Mouse (Mus musculus) right cerebral cortex, adult 18-20 months (tissue): ENCODE measurements around the gene Nln.

ENCODE experiments used
- DNase-seq: peaks from one replicate; pipeline ENCODE4 v3.0.0; 2022; ENCODE audit warnings: mixed read lengths

The Nln gene

DNA sequence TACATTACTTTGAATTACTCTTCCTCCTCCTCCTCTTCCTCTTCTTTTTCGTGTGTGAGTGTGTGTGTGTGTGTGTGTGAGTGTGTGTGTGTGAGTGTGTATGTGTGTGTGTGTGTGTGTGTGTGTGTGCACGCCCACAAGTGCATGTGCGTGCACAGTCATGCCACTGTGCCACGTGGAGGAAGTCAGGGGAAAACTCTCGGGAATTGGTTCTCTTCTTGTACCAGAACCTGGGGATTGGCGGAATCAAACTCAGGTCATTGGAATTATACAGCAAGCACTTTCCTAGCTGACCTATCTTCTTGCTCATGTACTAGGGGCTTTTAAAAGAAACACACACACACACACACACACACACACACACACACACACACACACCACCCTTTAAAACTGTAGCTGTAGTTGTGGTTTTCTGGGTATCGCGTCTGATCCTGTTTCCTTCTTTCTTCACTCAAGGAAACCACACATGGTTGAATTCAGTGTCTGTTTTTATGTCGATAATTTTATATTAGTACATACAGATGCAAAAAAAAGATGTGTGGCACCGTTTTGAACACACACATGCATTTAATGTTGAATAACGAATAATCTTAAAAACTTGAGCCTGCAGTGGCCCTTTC is 97.1 kb downstream of the Nln start:
- DNase-seq, result no peak

DNA sequence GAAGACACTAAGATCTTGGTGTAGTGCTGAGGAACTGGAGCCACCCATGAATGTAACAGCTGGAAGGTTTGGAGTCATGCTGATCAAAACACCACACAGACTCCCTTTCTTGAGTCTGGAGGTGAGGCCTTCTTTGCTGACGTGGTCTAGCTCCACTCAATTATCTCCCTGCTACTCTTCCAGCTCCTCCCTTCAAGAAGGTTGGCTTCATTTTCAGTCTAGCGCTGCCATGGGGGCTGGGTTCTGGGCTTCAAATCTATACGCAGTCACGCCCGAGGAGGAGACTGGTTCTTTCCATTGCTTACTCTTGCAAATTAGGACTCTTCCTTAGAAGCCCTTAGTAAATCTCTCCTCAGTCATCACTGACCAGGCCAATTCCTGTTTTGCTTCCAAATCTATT is 98.1 kb downstream of the Nln start:
- no peak for DNase-seq

DNA sequence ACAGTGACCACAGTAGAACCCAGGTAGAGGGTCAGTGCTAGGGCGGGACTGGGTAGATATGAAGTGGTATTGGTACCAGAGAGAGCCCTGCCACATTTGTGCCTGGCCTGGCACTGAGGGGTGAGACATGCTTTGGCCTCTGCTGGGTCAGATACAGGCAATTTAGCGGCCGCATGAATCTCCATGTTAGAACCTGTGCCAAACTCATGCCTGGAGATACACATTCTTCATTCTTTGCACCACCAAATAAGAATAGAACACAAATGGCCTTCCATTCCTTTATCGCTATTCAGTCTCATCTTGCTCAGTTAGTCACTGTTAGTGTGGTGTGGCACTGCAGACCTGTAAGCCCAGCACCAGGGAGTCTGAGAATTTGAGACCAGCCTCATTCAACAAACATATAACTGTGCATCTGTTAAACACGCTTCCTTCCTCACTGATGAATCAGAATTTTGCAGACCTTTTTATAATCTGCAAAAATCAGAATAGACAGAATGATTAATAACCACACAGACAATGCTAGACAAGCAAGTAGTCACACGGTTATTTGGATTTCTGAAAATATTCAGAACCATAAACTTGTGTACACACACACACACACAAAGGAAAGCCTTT is 104.1 kb downstream of the Nln start:
- DNase-seq, result no peak

DNA sequence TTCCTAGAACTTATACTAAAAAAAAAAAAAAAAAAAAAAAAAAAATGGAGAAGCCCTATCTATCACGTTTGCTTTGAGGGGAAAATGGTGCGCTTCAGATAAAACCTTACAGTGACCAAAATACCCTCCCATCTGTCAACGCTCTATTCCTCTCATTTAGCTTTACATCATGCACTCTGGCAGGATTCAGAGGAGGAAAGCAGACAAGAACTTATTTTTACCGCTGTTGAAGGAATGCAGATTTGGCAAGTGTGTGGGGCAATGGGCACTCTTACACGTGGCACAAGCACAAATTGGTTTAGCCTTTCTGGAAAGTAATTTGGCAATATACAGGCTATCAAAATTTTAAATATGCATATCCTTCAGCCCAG is 115.3 kb downstream of the Nln start:
- DNase-seq, result no peak

DNA sequence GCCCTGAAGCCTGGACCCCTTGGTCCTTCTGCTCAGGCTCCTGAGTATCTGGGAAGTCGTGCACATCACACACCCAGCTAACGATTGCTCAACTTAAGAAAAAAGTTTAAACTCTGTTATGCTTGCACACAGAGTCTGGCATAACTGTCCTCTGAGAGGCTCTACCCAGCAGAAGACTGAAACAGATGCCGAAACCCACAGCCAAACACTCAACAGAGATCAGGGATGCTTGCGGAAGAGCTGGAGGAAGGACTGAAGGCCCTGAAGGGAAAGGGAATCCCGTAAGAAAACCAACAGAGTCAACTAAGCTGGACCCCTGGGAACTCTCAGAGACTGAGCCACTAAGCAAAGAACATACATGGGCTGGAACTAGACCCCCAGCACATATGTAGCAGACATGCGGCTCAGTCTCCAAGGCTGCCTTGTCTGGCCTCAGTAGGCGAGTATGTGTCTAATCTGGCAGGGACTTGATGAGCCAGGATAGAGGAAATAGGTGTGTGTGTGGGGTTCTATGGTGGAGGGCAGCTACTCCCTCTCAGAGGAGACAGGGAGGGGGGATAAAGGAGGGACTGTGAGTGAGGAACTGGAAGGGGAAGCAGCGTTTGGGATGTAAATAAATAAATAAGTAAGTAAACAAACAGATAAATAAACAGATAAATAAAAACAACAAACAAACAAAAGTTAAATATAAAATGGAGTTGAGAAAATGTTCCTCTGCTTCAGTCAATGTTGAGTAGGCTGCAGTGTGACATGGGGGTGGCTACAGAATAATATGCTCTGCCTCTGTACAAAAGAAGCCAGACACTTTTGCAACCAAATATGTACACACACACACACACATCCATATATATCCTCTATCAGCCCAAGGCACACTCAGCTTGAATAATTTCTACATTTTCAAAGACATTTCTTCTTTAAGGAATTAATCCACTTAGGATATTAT is 116.0 kb downstream of the Nln start:
- DNase-seq, result no peak

DNA sequence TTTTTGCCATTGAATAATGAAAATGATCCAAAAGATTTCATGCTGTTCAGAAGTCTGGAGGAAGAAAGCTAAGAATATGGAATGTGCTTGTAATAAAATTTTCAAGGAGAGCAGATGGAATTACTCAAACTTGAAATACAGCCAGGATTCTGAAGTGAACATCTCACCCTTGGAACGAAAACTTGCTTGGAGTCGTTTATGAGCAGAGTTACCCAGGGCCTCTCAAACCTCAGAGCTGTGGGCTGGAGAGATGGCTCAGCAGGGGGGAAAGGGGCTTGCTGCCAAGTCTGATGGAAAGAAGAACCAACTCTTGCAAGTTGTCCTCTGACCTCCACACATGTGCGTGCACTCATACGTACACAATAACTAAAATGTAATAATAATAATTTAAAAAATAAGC is 122.8 kb downstream of the Nln start:
- DNase-seq, result no peak

DNA sequence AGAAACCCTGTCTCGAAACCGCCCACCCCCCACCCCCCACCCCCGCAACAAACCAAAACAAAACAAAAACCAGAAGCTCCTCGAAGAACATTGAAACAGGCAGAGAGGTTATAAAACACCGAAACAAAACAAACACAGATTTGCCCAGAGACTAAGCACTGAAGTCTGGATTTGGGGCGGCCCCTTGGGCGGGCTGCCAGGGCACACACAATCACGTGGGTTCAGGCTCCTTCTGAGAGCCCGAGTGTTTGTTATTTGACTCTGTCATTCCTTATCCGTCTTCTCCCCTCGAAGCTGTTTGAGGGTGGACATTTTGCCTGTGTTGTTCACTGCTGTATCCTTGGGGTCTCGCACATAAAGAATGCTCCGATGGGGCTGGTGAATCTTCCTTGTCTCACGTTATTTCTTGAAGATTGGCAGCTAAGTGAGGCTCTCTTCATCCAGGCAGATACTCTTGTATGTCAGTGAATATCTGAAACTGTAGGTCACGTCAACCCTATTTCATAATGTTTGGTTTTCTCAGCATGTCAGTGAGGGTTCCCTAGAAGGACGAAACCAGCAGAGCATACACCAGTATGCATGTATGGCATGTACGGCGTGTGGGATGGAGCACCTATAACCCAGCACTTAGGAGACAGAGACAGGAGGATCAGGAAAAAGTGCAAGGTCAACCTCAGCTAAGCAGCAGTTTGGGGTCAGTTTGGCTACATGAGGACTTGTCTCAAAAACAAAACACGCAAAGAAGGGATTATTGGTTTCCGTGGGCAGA is 123.7 kb downstream of the Nln start:
- no peak for DNase-seq

DNA sequence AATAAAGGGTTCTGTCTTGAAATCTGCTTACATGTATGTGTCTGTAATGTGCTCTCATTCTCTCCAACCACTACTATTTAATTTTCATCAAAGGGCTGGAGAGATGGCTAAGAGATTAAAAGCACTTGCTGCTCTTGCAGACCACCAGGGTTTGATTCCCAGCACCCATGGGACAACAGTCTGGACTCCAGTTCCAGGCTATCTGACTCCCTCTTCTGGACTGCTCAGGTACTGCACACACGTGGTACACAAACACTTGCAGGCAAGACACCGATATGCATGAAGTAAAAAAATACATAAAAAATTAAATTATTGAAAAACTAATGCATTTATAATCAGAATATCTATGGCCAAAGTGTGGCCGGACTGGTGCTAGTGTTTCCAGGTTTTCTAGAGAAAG is 127.0 kb downstream of the Nln start:
- no peak for DNase-seq

DNA sequence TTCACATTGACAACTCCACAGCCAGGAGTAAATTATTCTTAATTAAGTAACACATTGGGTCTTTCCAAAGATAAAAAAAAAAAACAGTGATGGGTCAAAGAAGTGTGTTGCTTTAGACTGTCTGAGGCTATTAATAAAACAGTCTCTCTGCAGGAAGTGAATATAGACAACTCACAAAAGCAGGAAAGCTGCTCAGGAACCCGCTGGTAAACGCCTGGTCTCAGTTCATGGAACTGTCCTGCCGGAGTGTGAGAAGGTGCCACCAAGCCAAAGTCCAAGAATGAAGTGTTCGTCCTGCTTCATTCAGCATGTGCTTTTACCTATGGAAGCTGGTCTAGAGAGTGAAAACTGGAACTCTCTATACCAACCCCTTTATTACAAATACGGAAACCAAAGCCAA is 129.0 kb downstream of the Nln start:
- DNase-seq, result no peak

DNA sequence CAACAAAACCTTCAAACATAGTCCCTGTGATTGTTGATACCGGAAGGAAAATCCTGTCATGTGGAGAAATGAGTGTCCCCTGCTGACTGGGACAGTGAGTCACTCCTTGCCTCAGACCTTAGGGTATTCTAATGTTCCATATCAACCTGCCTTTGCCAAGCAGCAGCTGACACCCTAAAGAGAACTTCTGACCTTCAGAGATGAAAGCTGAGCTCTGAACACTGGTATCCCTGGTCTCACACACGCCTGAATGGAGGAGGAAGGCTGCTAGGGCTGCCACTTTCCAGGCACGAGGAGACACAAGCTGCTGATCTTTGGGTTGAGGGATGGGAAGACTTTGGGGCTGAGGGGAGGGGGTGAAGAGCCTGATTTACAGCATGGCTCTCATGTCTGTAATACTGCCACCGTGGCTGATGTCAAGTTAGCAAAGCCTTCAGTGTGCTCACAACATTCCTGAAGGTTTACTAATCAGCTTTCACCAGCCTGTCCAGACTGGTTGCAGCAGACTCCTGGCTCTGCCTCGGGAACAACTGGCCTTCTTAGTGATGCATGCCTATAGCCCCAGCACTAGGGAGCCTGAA is 131.0 kb downstream of the Nln start:
- no peak for DNase-seq

DNA sequence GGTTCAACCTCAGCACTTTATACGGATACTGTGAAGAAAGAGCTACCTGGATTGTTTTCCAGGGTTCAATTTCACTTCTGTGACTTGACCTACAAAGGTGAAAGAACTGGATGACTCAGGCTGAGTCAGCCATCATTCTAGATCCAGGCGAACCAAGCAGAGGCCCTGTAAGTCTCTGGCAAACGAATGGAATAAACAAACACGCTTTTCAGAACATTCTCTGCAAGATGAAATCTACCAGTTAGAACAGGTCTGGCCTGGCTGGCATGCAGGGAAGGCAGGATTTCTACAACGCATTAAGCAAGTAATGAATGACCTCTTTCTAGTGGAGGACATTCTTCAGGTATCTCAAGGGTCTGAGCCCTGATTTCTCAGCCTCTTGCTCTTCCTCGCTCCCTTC is 131.6 kb downstream of the Nln start:
- no peak for DNase-seq

DNA sequence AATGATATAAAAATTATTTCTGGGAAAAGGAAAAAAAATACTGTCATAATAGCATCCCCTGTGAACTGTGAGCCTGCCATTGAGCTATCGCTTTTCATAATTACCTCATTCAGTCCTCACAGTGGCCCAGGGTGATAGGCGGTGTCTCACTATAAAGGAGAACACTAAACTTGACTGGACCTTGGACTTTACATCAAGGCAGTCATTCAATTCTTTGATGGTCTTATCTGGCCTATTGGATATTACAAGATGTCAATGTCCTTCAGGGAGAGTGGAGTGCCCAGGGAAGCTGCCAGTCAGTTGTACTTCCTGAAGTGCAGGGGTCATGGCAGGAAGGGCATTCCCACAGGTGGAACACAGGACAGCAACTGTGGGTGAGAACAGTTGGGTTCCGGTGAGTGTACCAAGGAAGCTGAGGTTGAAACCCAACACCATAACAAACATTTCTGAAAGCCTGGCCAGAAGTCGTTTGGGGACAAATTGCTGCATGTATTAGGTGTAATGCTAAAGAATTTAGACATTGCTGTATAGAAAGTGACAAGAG is 133.2 kb downstream of the Nln start:
- no peak for DNase-seq

DNA sequence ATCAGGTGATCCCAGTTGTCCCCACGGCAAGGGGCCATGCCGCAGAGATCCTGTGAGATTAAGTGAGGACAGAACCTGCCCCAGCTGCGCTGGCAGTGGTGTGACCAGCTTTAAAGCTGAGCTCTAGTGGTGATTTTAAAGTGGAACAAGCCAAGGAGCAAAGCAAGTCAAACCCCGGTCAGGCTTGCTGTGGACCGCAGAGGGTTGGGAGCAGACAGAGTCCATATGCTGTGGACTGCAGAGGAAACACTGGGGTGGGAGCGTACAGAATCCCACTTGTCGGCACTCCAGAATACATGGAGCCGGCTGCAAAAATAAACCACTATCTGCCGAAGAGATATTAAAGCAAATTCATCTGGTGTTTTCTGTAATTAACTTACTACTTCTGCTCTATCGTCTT is 134.3 kb downstream of the Nln start:
- no peak for DNase-seq

DNA sequence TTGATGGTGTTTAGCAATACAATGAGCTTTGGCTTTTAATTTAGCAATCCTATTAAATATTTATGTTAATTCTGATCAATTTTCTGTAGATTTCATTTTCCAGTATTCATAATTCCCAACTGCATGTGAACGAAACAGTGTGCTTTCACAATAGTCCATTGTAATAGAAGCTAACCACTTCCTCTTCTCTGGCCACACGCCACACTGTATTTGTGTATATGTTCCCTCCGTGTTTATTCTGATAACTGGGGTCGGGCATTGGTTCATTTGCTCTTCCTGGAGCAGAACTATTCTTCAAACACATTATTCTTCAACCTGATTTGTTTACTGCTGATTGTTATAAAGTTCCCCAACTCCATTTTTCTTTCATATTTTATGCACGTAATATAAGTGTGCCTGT is 135.4 kb downstream of the Nln start:
- no peak for DNase-seq
